Mouse (Mus musculus) gastrocnemius, postnatal 25 days (tissue): Measurements from ENCODE around the gene Ccdc162. TPM values are rescaled to one million over a fixed set of nuclear protein-coding genes. Genes with fewer than 3 reads are reported as not detected.

Experiments
- DNase-seq: peaks from one replicate; pipeline ENCODE4 v3.0.0; 2022
- total RNA-seq, 2 experiments: library from RNA; stranded (reverse); gene quantifications; 1 replicate in 1 of 2; 2 replicates in 1 of 2; pipeline ENCODE4 v1.2.3; 2021

The Ccdc162 gene
- total RNA-seq, 2 experiments from 2014 or later, result 0.33 to 0.59 TPM

- no peak for DNase-seq
These were observed 177.4 kb downstream of the Ccdc162 start for GRCm38 (mm10) chr10:41538986-41539385.

DNA sequence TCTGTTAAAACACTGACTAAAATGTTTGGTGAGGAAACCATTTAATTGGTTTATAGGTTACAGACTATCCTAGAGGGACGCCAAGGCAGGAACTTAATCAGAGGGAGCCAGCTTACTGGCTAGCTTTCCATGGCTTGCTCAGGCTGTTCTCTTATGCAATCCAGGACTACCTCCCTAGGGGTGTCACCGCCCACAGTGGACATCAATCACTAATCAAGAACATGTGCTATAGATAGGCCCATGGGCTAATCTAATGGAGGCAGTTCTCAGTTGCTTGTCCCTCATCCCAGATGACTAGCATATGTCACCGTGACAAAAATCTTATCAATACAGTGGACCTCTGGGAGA, 178.5 kb downstream of the Ccdc162 start:
- DNase-seq, result no peak

GRCm38 (mm10) chr10:41537226-41537982, 179.0 kb downstream of the Ccdc162 start:
- DNase-seq, result no peak

DNA sequence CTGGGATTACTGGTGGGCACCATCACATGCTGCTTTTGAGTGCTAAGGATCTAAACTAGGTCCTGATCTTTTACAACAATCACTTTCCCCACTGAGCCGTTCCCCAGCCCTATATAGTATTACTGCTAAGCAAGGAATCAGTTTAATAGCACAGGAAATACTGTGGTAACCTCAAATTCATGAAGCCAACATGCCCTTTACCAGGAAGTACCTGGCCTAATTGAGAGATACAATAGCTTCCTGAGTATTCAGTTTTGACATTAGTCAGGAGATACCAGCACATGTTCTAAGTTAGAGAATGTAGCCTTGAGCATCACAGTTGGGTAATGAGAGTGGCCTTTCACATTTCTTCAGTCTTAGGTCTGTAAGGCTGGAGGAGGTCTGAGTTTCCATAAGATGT, 179.7 kb downstream of the Ccdc162 start:
- no peak for DNase-seq

- DNase-seq, result no peak
These were observed 180.4 kb downstream of the Ccdc162 start for GRCm38 (mm10) chr10:41535991-41536390.

DNA sequence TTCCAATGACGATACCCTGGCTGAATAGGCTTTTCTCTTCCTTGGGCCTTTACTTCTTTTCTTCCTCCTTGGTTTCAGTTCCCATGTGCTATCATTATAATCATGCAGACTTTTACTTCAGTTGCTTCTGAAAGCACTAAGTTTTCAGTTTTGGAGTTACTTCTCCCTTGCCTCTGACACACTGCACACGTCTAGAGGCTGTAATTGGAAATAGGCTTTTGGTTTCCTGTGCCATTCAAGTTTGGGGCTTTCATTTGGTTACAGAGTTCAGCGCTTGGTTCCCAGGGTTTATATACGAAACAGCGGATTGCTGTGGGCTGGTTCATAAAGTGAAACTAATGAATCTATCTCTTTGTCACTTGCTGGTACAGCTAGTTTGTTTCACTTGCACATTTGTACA, 186.5 kb downstream of the Ccdc162 start:
- no peak for DNase-seq

DNA sequence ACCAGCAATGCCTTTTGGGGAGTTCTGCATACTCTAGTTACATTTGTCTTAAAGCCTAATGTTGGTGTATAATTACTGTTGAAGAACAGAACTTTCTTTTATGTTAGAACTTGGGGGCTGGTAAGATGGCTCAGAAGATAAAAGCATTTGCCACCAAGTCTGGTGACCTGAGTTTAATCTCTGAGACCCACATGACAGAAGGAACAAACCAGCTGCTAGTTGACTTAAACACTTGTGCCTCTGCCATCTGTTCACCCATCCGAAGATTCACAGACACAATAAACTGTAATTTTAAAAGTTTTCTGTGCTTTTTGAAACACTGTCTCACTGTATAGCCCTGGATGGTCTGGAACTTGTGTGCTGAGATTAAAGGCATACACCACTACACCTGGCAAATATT, 190.7 kb downstream of the Ccdc162 start:
- no peak for DNase-seq

DNA sequence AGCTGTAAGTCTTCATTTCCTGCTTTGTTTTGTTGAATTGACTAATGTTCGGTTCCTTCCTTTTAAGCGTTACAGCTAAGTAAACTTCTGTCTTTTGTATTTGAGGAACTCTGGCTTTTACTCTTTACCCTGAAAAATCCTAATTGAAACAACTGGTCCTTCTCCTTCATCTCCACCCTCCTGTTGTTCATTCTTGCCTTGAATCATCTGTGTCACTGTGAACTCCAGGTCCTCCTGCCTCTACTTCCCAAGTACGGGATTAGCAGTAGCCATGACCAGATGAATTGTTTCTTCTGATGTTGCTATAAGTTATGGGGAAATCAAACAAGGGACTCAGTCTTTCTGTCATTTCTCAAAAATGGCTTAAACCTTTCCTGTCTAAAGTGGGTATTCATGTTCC, 193.0 kb downstream of the Ccdc162 start:
- DNase-seq, result no peak

GRCm38 (mm10) chr10:41520410-41520673, 196.1 kb downstream of the Ccdc162 start:
- DNase-seq, result no peak

DNA sequence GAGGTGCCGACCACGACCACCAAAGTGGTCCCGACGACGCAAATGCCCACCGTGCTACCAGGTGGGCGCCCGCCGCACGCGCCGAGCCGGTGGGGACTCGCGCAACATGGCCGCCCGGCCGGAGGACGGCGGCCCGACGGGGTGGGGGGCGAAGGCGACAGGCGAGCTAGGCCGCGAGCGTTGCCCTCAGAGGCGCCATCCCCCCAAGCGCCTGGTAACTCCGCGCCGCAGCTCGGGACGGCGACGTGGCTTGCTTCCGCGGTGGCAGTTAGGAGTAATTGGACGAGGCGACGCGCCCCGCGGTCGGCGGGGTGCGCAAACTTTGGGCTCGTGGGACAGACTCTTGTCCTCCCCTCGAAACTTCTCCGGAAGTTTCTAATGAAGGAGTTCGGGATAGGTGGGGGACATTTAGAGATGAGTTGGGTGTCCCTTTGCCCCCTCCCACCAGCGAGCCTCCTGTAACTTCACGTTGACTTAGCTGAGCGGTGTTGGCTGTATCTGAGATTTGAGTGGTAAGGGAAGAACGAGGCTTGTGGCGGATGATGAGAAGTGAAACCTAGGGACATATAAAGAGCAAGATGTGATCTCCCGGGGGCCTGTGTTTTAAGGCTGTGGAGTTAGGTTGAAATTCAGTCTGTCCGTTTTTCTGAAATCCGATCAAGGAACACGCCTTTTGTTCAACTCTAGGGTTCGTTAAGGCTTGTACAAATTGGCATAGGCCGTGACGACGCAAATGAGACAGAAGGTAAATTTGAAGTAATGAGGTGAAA, 196.6 kb downstream of the Ccdc162 start:
- no peak for DNase-seq

DNA sequence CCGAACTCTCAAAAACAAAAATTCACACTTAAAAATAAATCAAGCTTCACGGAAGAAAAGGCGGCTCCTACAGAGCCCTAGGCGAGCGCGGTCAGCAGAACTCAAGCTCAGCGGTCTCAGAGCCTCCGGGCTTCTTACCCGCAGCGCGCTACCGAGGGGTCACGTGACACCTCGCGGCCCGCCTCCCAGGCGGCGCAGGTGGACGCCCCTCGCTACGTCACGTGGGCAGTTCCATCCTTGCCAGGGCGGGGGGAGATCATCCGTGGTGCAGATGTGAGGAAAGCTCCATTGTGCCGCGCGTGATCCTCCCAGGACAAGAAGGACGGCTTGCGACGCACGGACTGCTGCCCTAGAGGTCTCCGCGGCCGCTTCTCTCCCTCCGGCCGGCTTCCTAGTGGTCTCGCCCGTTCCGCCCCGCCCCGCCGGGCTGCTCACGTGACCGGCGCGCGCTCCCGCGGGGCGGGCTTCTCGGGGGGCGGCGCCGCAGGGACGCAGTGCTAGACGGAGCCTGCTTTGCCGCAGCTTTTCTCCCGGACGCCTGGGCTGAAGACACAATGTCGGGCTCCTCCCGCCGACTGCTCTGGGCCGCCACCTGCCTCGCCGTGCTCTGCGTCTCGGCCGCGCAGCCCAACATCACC, 197.3 kb downstream of the Ccdc162 start, which contains the start of gene Cd164:
TSS of gene Cd164 (plus strand) at position 434 of the 638 bp plus-strand sequence.
- peak; percentile 90 for DNase-seq

DNA sequence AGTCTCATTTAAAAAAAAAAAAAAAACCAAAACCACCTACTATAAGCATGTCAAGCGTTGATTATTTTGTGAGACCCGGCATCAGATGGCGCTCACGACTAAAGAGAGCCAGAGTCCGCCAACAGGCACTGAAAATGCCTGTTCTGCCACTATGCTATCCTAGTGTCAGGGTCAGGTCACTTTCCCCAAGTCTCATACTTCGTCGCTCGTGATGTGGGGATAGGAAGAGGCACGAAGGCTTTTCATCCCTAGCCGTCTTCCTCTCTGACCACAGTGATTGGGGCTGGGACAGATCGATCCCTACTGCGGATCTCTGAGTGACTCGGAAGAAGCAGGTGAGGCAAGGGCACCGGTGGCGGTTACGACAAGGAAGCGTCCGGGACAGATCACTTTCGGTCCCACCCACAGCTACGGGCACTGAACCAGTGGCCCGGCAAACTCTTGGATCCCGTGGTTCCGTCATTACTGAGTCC, 197.9 kb downstream of the Ccdc162 start:
- DNase-seq, result peak; percentile 77

DNA sequence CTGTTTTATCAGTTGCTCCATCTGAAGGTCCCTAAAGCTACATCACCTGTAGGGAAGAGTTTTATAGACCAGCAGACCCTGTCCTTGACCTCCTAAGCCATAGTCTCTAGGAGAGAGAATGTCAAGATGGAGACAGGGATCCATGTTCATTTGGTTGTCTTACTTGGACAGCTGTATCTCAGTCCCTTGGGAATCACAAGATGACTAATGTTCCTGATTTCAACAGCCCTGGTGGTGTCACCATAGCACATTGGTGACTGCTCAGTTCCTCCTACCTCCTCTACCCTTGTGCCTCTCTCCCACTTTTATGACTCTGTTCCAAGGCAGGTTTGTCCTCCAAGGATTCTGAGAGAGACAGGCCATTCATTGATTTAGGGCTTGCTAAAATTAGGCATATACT, 201.5 kb downstream of the Ccdc162 start:
- no peak for DNase-seq

DNA sequence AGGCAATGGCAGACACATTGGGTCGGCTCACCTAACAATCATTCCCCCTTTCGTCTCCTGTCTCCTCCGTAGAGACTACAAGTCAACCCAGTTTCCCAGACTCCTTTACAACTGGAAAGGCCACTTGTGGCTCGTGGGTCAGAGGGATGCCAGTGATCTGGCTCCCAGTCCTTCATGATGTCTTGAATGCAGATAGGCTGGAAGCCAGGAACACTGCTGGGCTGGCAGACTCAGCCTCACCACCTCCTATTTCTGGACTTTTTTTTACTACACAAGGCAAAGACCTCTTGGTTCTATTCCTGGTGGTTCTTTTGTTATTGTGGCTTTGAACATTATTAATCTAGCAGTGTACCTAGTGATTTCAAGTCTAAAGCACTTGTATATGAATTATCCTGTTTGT, 202.1 kb downstream of the Ccdc162 start:
- DNase-seq, result no peak

DNA sequence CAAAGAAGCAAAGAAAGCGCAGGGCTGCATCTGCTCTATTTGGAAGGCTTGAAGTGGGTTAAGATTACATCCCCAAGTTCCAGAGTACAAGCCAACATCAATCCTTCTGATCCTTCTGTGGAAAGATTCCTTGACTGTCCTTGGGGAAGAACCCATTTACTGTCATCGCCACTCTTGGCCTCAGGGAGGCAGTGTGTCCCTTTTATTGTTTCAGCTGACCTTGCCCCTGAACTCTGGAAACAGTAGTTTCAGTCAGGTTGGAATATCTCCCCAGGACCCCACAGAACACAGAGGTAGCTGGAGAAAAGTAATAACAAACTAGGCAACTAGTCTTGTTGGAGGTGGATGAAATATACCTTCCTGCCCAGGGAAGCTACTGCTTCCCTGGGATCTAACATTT, 207.3 kb downstream of the Ccdc162 start:
- DNase-seq, result no peak

DNA sequence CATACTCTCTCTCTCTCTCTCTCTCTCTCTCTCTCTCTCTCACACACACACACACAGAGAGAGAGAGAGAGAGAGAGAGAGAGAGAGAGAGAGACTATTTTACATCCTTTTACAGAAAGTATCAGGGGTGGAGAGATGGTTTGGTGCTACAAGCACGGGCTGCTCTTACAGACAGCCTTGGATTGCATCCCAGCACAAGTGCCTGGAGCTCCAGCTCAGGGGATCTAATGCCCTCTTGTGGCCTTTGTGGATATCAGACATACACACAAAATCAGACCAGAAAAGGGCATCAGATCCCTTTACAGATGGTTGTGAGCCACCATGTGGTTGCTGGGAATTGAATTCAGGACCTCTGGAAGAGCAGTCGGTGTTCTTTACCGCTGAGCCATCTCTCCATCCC, 211.0 kb downstream of the Ccdc162 start:
- peak; percentile 48 for DNase-seq

DNA sequence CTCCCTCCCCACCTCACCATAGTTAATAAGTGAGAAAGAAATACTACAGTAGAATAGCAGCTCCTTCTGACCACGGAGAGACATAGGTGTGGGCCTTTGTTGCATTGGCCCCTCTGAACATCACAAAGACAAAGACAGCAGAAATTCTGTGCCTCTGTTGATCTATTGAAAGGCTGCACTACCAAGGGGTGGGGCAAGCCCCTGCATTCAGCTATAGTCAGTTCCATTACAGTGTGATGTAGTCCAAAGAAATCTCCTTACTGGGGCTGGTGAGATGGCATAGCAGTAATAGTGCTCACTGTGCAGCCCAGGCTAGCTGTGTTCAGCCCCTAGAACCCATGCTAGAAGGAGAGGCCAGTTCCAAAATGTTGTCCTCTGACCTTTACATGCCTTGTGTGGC, 211.4 kb downstream of the Ccdc162 start:
- no peak for DNase-seq

- DNase-seq, result peak; percentile 69
These were observed 215.5 kb downstream of the Ccdc162 start for GRCm38 (mm10) chr10:41500941-41501340.

GRCm38 (mm10) chr10:41491111-41491510, 225.3 kb downstream of the Ccdc162 start:
- no peak for DNase-seq

DNA sequence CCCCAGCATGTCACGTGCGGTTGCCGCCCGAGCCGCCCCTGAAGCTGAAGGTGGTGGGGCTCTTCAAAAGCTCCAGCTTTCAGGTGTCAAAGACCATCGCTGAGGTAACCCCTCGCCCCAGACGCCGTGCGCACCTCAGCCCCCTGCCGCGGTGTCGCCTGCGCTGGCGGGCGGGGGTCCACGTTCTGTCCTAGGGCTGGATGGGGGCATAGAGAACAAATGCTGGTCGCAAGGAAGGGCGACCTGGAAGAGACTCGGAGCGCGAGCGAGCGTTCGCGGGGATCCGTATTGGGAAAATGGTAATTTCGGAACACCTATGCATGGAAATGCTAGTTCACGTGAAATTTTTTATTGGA, 225.9 kb downstream of the Ccdc162 start:
- no peak for DNase-seq

- peak; percentile 94 for DNase-seq
These were observed 226.5 kb downstream of the Ccdc162 start, which contains the start of the genes Smpd2 and Ppil6 for GRCm38 (mm10) chr10:41489708-41490517. Smpd2 (minus strand) TSS chr10:41490369. Ppil6 (plus strand) TSS chr10:41490439.

DNA sequence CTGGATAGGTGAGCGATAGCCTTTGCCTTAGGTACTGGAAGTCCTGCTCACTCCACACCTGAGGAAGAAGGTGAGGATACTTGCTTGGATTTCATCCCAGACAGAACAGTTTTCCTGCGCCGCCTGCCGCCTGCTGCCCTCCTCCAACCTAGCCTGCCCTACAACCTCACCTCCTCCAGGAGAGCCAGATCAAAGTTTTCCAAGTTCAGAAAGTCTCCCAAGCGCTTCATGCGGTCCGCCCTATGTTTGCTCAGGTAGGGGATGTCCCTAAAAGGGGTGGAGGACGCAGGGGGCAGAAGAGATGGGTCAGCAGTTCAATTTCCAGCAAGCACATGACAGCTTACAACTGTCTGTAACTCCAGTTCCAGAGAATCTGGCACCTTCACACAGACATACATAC, 227.1 kb downstream of the Ccdc162 start:
- no peak for DNase-seq
